Mouse (Mus musculus): ENCODE results near the gene Rpain.

Gene Rpain

DNA sequence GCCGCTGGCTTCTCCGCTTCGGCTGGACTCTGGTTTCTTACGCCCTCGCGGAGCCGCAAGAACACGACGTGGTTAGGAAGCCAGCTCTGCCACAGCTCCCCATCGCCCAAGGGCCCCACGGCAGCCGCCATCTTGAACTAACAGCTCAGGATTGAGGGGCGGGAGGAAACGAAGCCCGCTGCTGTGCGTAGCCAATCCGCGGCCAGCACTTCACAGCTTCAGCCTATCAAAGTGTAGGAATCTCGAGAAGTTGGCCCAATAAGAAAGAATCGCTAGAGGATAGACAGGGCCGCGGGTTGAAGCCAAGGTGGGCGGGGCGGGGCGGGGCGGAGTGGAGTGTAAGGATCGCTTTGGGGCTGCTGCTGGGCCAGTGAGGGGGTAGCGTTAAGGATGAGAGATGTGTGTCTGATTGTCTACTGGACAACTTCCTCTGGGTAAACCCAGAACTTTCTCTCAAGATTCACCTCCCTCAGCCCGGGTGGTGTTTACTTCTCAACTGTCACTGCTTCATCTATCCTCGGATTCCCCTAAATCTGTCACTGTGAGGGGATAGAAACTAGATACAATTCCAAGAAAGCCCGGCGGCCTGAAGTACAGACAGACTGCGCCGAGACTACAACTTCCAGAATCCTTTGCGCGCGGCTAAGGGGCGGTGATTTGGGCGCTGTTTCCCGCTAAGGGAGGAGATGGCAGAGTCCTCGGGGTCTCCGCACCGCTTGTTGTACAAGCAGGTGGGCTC is at the start of gene Rpain, which contains the start of gene Nup88:
Gene Rpain (plus strand): TSS at position 393 of the 739 bp plus-strand sequence.
Gene Nup88 (minus strand): TSS at position 153 of the 739 bp plus-strand sequence.
- DNase-seq, result peak; percentile 95

GRCm38 (mm10) chr11:70931461-70931860 is 38.6 kb upstream of the Rpain start:
- no peak for DNase-seq

DNA sequence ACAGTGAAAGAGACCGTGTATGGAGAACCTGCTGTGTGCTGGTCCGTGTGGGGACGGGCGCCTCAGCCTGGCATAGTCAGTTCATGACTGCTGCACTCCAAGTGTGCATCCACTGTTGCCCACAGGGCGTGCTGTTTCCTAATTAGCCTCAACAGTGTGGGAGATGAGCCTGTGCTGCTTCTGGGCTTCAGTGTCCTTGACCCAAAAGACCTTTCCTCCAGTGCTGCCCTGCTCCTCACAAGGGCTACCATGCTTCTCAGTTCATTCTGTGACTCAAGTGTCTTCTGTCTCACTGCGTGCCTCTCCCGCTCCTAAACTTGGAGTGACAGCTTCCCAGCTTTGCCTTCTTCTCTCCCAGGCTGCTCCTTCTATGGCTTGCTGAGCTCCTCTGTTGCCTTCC is 34.7 kb upstream of the Rpain start:
- DNase-seq, result no peak

GRCm38 (mm10) chr11:70942596-70942995 is 27.4 kb upstream of the Rpain start:
- DNase-seq, result no peak

DNA sequence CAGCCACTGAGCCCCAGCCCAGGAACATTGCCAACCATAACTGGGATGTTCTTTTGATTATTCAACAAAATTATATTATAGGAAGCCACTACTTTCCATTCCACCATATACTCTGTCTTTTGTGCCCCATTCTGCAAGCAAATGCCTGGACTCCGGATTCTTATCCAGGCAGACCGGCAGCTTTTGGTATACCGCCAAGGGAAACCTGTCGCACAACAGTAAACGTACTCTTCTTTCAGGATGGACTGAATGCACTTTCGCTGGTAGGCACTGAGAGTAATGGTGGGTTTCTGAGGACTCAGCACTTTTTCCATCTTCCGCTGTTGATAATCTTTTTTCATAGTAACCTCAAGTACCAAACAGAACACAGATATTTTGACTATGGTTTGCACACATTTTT is 26.4 kb upstream of the Rpain start:
- no peak for DNase-seq

GRCm38 (mm10) chr11:70944935-70945817 is 24.8 kb upstream of the Rpain start:
- DNase-seq, result no peak

DNA sequence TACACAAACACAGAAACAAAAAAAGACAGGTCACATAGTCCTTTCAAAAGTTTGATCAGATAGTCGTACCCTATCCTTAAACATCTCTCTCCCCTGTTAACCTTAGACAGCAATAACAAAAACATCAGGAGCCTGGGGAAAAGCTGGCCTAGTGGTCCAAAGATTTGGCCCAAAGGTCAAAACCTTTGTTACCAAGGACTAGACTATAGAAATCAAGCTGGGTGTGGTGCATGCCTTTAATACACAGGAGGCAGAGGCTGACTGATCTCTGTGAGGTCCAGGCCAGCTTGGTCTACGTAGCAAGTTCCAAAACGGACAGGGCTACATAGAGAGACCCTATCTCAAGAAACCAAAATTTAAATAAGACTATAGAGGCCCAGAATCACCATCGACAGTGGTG is 15.3 kb upstream of the Rpain start:
- DNase-seq, result no peak

DNA sequence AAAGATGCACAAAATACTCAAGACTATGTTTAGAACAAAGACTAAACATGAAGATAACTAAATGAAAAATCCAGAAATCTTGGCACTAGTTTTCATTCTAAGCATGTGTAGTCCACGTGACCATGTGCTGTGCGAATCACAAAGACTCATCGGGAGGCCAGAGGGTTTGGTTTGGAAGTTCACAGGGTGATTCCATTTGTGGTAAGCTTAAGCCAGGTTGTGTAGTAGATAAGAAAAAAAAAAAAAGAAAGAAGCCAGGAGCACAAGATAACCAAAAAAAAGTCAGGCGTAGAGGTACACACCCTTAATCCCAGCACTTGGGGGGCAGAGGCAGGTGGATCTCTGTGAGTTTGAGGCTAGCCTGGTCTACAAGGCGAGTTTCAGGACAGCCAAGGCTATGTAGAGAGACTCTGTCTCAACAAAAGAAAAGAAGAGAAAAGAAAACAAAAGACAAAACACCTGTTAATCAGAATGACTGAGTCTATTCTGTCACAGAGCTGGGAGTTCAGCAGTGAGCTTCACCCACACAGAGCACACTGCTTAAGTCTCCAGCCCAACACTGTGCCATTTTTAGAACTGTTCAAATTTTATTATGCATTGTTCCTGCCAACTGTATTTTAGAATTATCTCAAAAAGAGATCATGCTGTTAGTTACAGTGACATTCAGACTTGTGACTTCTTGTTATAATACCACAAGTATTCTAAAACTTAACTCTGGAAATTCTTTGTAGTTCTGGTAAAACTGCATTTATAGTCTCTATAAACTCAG is 9.0 kb upstream of the Rpain start:
- no peak for DNase-seq

DNA sequence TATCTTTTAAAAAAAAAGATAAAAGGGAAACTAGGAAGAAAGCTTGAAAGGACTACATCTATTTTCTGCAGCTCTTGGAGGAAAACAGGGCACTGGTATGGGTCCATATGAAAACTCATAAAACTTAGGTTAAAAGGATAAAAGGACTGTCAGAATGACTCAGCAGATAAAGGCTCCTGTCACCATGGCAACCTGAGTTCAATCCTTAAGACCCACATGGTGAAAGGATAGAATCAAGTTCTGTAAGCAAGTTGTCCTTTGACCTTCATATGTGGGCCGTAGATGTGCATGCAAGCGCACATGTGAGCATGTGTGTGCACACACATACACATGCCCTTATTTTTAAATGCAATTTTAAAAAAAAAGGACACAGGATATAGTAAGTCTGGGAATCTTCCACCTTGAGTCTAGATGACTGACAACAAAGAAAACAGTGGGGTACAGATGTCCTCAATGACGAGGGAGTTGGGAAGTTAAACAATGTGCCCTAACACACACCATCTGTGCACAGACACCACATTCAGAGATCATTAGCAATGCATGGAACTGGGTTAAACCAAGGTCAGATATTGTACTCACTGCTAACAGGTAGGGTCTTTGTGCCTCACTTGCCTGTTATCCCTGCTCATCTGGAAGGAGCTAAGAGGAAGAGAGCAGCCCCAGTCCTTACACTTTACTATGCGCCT is 5.6 kb upstream of the Rpain start:
- DNase-seq, result peak; percentile 39

- DNase-seq, result peak; percentile 55
Observed at GRCm38 (mm10) chr11:70969271-70969794, 680 bp upstream of the Rpain start.

GRCm38 (mm10) chr11:70970560-70971540 is 837 bp downstream of the Rpain start:
- DNase-seq, result peak; percentile 54

GRCm38 (mm10) chr11:70972586-70972985 is 2.6 kb downstream of the Rpain start:
- DNase-seq, result no peak

DNA sequence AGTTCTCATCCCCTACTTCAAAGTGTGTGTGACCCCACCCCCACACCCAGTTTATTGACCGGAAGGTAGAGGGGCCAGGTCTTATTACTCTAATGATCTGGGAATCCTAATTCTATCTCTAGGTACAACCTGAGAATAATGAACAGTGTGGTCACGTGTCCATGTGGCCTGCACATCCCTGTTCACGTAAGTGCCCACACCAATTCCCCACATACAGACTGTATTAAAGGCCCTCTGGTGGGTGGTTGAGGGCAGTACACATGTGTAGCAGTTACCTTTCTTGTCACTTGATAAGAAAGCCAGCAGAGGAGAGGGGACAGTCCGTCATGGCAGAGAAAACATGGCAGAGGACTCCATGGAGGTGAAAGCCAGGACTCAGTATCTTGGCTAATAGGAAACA is 3.9 kb downstream of the Rpain start:
- DNase-seq, result peak; percentile 23

DNA sequence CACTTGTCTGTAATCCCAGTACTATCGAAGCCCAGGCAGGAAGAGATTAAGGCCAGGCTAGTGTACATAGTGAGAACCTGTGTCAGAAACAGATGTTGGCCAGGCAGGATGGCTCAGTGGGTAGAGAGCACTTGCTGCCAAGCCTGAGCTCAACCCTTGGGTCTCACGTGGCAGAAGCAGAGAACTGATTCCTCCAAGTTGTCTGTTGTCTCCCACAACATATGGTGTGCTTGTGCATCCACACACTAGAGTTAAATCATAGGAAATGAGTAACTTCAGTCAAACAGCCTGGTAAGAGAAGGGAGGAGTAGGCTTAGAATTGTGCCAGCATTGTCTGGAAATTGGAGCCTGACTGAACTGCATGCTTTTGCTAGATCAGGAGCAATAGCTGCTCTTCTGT is 5.2 kb downstream of the Rpain start:
- peak; percentile 21 for DNase-seq

- no peak for DNase-seq
Observed at GRCm38 (mm10) chr11:70977293-70977692, 7.3 kb downstream of the Rpain start.

DNA sequence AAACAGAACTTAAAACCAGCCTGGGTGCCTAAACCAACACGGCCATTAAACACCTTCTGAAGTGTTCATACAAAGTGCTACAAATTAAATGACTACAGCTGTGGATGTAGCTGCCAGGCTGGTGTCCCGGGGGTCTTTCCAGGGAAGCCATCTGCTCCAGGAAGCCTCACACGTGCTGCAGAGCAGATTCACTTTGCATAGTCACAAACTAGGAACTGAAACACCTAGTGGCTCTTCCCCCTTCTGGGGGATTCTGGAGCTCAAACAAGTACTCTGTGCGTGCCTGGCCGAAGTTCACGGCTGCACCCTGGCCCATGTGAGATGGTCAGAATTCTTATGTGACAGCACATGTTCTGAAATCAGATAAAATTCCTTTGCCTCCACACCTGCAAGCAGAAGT is 10.2 kb downstream of the Rpain start:
- no peak for DNase-seq

DNA sequence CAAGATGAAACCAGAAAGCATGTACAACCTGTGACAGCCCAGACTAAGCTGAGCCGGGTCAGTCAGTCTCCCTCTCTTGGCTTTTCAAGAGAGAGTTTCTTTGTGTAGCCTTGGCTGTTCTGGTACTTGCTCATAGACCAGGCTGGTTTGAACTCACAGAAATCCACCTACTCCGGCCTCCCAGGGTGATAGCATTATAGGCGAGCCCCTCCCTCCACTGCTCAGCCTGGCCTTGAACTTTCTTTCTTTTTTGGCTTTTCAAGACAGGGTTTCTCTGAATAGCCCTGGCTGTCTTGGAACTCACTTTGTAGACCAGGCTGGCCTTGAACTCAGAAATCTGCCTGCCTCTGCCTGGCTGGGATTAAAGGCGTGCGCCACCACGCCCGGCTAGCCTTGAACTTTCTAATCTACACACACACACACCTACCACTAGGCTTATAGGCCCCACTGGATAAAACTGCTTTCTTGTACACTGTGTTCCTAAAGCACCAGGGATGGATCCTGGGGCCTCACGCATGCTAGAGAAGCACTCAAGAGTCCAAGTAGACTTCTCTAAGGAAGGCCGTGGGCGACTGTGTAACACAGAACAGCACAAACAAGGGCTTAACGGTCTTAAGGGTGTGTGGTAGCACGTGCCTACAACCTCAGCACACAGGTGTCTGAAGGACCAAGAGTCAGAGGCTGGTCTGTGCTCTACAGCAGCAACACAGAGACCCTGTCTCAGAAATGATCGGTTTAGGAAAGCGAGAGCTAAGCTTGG is 10.9 kb downstream of the Rpain start:
- DNase-seq, result peak; percentile 15

- no peak for DNase-seq
Observed at GRCm38 (mm10) chr11:70982030-70982429, 12.0 kb downstream of the Rpain start.

DNA sequence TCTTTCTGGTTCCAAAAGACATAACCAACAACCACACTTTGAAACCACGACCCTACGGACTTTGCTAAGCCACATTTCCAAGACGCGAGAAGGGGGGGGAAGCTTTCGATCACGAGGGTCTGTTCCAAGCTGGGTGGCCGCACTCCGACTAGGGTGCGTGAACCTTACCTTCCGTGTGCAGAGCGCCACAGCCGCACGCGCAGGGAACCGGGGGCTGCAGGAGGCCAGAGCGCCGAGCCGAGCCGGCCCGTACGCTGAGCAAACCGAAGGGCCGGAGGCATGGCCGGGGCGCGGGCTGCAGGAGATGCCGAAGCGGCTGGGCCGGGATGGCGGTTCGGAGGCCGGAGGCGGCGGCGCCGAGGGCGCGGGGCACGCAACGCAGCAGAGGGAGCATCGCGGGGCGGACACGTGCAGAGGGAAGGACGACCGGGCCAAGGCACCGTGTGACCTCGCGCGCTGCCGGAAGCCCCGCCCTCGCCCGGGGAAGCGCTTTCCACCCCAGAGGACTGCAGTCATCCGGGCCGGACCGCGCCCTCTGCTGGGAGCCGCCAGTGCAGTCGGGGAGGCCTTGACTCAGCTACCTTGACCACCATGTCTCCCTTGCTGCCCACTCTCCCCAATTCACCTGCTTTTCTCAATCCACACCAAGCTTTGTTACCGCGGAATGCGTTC is 12.7 kb downstream of the Rpain start, which contains the start of gene C1qbp:
Gene C1qbp (minus strand): TSS at position 470 of the 672 bp plus-strand sequence.
- DNase-seq, result peak; percentile 95

All from liver (tissue).